In genomic region chr1:179731391-179731790, GRCm38 (mm10) we compare ENCODE assay signal across 25 mouse cellular contexts. TPM values are rescaled to one million over a fixed set of nuclear protein-coding genes. Genes with fewer than 3 reads are reported as not detected.
A peak's percentile ranks its signal among the peaks of the same experiment; 100 is the strongest.
DNase-seq lines count a peak whose midpoint lies in the region; ATAC-seq and TF ChIP-seq lines count a peak whose summit lies in the region.
"Had no signal": no experiment of that assay in that cellular context is flagged by ENCODE, and none has a peak within 500 bp of the region (broad histone marks: within the 10 kb centered on the region; RNA-seq: fewer than 3 reads in every experiment).

No protein-coding gene starts in this region.

- TF ChIP-seq POLR2A in heart, adult 2 months (IDR thresholded peaks at IDR 0.05; ENCODE audit: insufficient read depth, low read depth, low read length), result no peak

- no peak overlapping the region for H3K4me3 ChIP-seq in heart, embryonic 11.5 days (ENCODE audit: low read depth, low read length)
- no peak overlapping the region for H3K4me3 ChIP-seq in heart, adult 2 months
- no peak overlapping the region for H3K4me3 ChIP-seq in heart, embryonic 10.5 days
- H3K4me3 ChIP-seq: embryonic facial prominence, embryonic 10.5 days; embryonic facial prominence, embryonic 12.5 days; forebrain, embryonic 13.5 days; forebrain, embryonic 15.5 days had no signal

- DNase-seq in heart, adult 11 months, result peak; percentile 93
- DNase-seq in heart, adult 2 months, result peak in 1 of 2 experiments; percentile 43
- no peak for DNase-seq in heart, embryonic 10.5 days (ENCODE audit: low spot score)
- peak; percentile 36 to 56 for DNase-seq in heart, postnatal 10 days
- DNase-seq in heart, postnatal 4 days, result no peak
- DNase-seq: adrenal gland, adult 8-10 months; adrenal gland, postnatal 14 days; adrenal gland, postnatal 36 days; B cell, adult 2 months; cerebellum, adult 11-12 months; cerebellum, adult 2 months; cerebellum, adult 9-10 months; cerebellum, postnatal 10 days; cerebellum, postnatal 25 days had no signal

- H3K36me3 ChIP-seq in heart, embryonic 11.5 days (ENCODE audit: control insufficient read depth, insufficient read depth, low read length), result no peaks in the 10 kb centered on the region
- H3K36me3 ChIP-seq in heart, adult 2 months (ENCODE audit: control insufficient read depth, insufficient read depth, low read length), result no peaks in the 10 kb centered on the region
- no peaks in the 10 kb centered on the region for H3K36me3 ChIP-seq in heart, embryonic 10.5 days
- H3K36me3 ChIP-seq: embryonic facial prominence, embryonic 10.5 days; embryonic facial prominence, embryonic 12.5 days; forebrain, embryonic 15.5 days; G1E had no signal

- TF ChIP-seq CTCF in heart, adult 2 months (IDR thresholded peaks at IDR 0.05), result no peak

- no peaks in the 10 kb centered on the region for H3K4me1 ChIP-seq in heart, embryonic 11.5 days (ENCODE audit: control insufficient read depth, insufficient read depth, low read length)
- H3K4me1 ChIP-seq in heart, adult 2 months (ENCODE audit: control insufficient read depth, insufficient read depth, low read length), result peaks cover 3% of the 10 kb centered on the region; the same call in 1 of the 2 replicates
- H3K4me1 ChIP-seq in heart, embryonic 10.5 days, result no peaks in the 10 kb centered on the region
- H3K4me1 ChIP-seq: embryonic facial prominence, embryonic 10.5 days; embryonic facial prominence, embryonic 12.5 days; forebrain, embryonic 13.5 days; forebrain, embryonic 15.5 days had no signal

- no peak overlapping the region for H3K27ac ChIP-seq in heart, embryonic 11.5 days (ENCODE audit: low read depth, low read length)
- peak overlapping the region; percentile 60 for H3K27ac ChIP-seq in heart, adult 2 months
- no peak overlapping the region for H3K27ac ChIP-seq in heart, embryonic 10.5 days
- H3K27ac ChIP-seq: embryonic facial prominence, embryonic 10.5 days; embryonic facial prominence, embryonic 12.5 days; forebrain, embryonic 13.5 days; forebrain, embryonic 15.5 days had no signal

- no peaks in the 10 kb centered on the region for H3K9me3 ChIP-seq in heart, embryonic 11.5 days (replicated peaks; ENCODE audit: control insufficient read depth, low read length)
- H3K9me3 ChIP-seq in heart, embryonic 10.5 days, result no peaks in the 10 kb centered on the region
- H3K9me3 ChIP-seq: embryonic facial prominence, embryonic 10.5 days; embryonic facial prominence, embryonic 12.5 days; forebrain, embryonic 13.5 days; forebrain, embryonic 15.5 days had no signal

- intact Hi-C loops in heart, adult 2 months (cut with DNase I), result loop anchor here (5.0 to 10.0 kb wide), 2 partner anchors 87 to 229 kb away; no protein-coding TSS in a partner anchor
- intact Hi-C loops in heart, postnatal 10 days (cut with DNase I), result loop anchor here (10.0 kb wide), 1 partner anchor 87 kb away; no protein-coding TSS in a partner anchor

- no peaks in the 10 kb centered on the region for H3K27me3 ChIP-seq in heart, embryonic 11.5 days (ENCODE audit: control insufficient read depth, insufficient read depth, low read length)
- no peaks in the 10 kb centered on the region for H3K27me3 ChIP-seq in heart, adult 2 months (ENCODE audit: control insufficient read depth, insufficient read depth, low read length)
- H3K27me3 ChIP-seq in heart, embryonic 10.5 days (ENCODE audit: insufficient read depth, poor library complexity, severe bottlenecking), result no peaks in the 10 kb centered on the region
- H3K27me3 ChIP-seq: embryonic facial prominence, embryonic 12.5 days; forebrain, embryonic 13.5 days; forebrain, embryonic 15.5 days; Patski had no signal

- H3K79me2 ChIP-seq in heart, adult 2 months (replicated peaks; ENCODE audit: control insufficient read depth, insufficient read depth, low read length), result no peaks in the 10 kb centered on the region

- H3K9ac ChIP-seq in heart, embryonic 11.5 days (ENCODE audit: low read depth, low read length), result no peak overlapping the region
- no peak overlapping the region for H3K9ac ChIP-seq in heart, adult 2 months (ENCODE audit: low read depth, low read length)
- H3K9ac ChIP-seq: embryonic facial prominence, embryonic 12.5 days; forebrain, embryonic 13.5 days; forebrain, embryonic 15.5 days had no signal

- peak; percentile 44; the same call in 1 of the 2 replicates for TF ChIP-seq EP300 in heart, adult 2 months (IDR thresholded peaks at IDR 0.05; ENCODE audit: insufficient read depth, low read depth, low read length)

- no peak overlapping the region for H3K4me2 ChIP-seq in heart, embryonic 11.5 days
- H3K4me2 ChIP-seq: embryonic facial prominence, embryonic 12.5 days; forebrain, embryonic 13.5 days; forebrain, embryonic 15.5 days had no signal

- ATAC-seq in heart, embryonic 11.5 days (replicated peaks; ENCODE audit: insufficient number of reproducible peaks, low FRiP score, low TSS enrichment), result no peak
- ATAC-seq: activated CD4-positive, CD25-positive, alpha-beta regulatory T cell, adult 4 months; CD4-positive, CD25-positive, alpha-beta regulatory T cell, adult 4 months; forebrain, embryonic 13.5 days; forebrain, embryonic 15.5 days; Patski had no signal

- WGBS in heart, embryonic 11.5 days (ENCODE audit: insufficient replicate concordance), result 79% methylated on average over 3 of the region's 3 CpGs
- whole genome bisulfite sequencing in heart, adult 2 months, result 55% methylated on average over 3 of the region's 3 CpGs
- WGBS in heart, embryonic 10.5 days, result 73% methylated on average over 3 of the region's 3 CpGs

RNA-seq across cellular contexts. Expression of gene Kif28, which starts 13.7 kb away (rescaled TPM):
- polyA plus RNA-seq in heart, embryonic 11.5 days (2014; fragmentation: Nextera tagmentation; extraction: Ambion mirVana), result 0.11 TPM in 1 of 2 replicates, not detected in the other
- total RNA-seq in heart, adult 2 months (2021), result under 1 TPM; 0.25 to 0.47 TPM
- 0.66 and 1.2 TPM in 2 replicates for polyA plus RNA-seq in heart, adult 2 months (2012; rRNA removed)
- 0.09 TPM in 1 of 2 replicates, not detected in the other for polyA plus RNA-seq in heart, embryonic 10.5 days (2016; fragmentation: Nextera tagmentation; extraction: Ambion mirVana)
- under 1 TPM; 0.22 to 0.34 TPM for total RNA-seq in heart, postnatal 10 days (2021)
- under 1 TPM; 0.12 to 0.14 TPM for total RNA-seq in heart, postnatal 4 days (2021)
- total RNA-seq: adrenal gland, postnatal 14 days; adrenal gland, postnatal 36 days; CH12.LX had no signal
- polyA plus RNA-seq: activated CD4-positive, CD25-positive, alpha-beta regulatory T cell, adult 4 months; CD4-positive, CD25-positive, alpha-beta regulatory T cell, adult 4 months; forebrain, embryonic 11.5 days; forebrain, embryonic 13.5 days; forebrain, embryonic 15.5 days; G1E; Patski had no signal

Comparison
In these comparisons a context has a peak if more than half of its experiments do, and no peak if none do; other contexts are left out.
1. DNase-seq: peak in heart, adult 11 months (single experiment) and heart, postnatal 10 days (2 of 2); none in heart, embryonic 10.5 days (single experiment) and heart, postnatal 4 days (single experiment).